Mouse (Mus musculus): Measurements from ENCODE around the gene Ndufs8.
A peak's percentile ranks its signal among the peaks of the same experiment; 100 is the strongest.

The Ndufs8 gene

DNA sequence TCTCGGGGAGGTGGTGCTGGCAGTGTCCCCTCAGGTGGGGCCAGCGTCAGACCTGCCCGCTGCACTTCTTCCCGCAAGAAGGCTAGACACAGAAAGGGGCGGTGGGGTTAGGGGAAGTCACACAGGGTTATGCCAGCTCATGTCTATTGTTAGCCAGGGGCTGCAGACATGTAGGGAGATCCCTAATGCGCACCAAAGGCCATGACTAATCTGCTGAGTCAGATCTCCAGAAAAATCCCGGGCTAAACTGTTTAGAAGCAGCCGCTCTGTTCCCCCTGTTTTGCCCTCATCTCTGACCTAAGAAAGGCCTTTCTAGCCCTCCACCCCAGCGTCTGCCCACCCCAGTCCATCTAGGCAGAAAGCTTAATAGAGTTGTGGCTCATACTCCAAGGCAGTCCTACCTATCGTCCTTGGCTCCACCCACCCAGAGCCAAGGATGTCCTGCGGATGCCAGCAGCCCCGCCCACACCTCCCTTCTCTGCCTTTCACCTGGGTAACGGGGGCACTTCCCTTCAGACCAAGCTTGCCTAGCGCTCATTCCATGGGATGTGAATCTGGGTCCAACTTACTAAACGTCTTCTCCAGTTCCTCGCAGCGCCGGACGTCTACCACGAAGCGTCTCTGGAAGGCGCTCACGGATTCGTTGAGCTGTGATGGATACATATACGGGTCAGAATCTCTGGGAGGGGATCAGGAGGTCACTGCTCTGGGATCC lies 8.8 kb downstream of the Ndufs8 start:
- no peak for DNase-seq

- DNase-seq = no peak
These were observed 9.6 kb downstream of the Ndufs8 start for GRCm38 (mm10) chr19:3902966-3903365.

GRCm38 (mm10) chr19:3899618-3900017 lies 13.0 kb downstream of the Ndufs8 start:
- no peak for DNase-seq

- no peak for DNase-seq
These were observed 13.6 kb downstream of the Ndufs8 start for GRCm38 (mm10) chr19:3898952-3899351.

GRCm38 (mm10) chr19:3897557-3897956 lies 15.0 kb downstream of the Ndufs8 start:
- DNase-seq = no peak

GRCm38 (mm10) chr19:3896208-3896607 lies 16.4 kb downstream of the Ndufs8 start:
- DNase-seq = no peak

- DNase-seq = peak; percentile 36
These were observed 17.4 kb downstream of the Ndufs8 start for GRCm38 (mm10) chr19:3895171-3895631.

- DNase-seq = no peak
These were observed 18.3 kb downstream of the Ndufs8 start for GRCm38 (mm10) chr19:3894294-3894693.

DNA sequence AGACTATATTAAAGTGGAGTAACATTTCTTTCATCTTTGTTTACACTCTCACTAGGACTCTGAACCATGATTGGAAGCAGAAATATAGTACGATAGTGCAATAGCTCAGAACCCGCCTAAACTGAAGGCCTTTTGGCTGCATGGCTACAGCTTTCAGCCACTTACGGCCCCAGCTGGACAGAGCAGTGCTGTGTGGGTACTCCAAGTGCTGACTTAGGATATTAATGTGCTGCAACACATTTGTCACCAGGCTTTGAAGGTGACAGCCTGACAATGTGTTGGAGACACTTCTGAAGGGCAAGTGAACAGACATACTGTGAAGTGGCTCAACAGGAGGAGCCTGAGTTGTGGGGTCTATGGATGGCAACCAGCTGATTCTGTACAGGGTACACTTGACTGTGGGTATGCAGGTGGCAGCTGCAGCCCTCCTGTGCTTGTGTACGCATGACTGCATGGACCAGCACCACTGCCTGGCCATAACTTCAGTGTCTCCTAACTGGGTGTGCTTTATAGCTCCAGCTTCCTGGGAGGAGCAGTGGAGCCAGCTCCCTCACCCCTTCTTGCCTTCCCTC lies 18.9 kb downstream of the Ndufs8 start:
- no peak for DNase-seq

DNA sequence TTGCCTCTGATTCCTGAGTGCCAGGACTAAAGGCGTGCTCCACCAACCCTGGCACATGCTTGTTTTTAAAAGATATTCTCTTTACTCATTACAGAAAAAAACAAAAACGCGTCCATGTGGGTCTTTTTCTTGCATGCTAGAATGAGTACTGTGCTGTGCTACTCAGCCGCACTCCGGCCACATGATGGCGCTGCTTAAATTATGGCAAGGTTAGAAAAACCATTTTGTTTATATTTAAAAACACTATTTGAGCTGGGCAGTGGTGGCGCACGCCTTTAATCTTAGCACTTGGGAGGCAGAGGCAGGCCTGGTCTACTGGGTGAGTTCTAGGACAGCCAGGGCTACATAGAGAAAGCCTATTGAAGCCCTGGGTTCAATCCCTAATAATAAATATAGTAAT lies 22.4 kb downstream of the Ndufs8 start:
- no peak for DNase-seq

GRCm38 (mm10) chr19:3889096-3889495 lies 23.5 kb downstream of the Ndufs8 start:
- no peak for DNase-seq

DNA sequence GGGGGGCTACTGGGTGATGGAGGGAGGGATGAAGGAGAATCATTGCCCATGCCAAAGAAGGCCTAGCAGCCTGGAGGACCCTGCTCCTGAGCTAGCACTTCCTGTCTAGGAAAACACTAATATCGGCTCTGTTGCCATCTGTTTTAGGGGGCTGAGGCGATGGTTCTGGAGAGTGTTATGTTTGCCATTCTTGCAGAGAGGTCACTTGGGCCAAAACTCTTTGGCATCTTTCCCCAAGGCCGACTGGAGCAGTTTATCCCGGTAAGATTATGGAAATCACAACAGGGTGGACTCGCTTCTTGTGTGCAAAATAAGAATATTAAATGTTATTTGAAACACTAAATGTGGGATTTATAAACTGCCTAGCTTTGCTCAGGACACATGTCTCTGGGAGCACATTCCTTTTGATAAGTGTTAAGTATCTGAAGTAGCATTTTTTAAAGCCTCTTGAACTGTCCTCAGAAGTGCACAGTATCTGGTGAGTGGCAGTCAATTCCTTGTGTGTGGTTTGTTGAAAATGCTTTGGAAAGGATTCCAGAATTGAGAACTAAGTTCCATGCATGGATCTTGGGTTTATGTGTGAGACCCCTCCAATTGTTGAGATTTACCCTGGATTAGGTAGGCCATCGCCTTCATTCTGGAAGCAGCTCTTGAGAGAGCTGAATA lies 28.1 kb downstream of the Ndufs8 start:
- DNase-seq = no peak

GRCm38 (mm10) chr19:3882214-3882613 lies 30.4 kb downstream of the Ndufs8 start:
- no peak for DNase-seq

DNA sequence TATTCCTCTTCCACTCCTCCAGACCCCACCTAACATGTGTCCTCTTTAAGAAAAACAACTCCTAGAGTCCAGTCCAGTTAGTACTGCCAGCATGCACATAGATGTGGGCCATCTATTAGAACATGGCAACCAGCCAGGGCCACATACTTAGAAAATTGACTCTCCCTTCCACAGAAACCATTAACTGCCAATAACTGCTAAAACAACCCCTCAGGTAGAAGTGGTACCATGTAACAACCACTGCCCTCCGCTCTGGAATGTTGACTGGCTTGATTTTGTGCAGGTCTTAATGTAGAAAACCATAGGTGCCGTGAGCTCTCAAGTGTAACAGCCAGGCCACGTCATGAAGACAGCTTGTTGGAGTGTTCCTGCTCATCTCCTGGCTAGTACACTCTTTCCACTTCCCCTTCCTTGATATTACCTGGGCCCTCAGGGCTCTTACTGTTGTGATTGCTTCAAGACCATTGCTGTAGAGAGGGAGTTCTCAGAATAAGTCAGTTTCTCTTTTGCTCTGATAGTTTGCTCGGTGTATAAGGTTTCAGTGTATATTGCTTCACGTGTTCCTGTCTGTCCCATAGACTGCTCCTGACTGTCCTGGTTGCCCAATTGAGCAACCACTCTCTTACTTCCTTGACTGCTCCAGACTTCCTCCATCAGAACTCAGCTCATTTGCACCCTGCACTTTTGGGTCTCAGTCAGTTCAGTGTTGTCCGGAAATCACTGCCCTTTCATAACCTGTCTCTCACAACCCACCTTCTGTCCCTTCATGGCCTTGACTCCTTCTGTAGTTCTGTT lies 32.3 kb downstream of the Ndufs8 start:
- no peak for DNase-seq

DNA sequence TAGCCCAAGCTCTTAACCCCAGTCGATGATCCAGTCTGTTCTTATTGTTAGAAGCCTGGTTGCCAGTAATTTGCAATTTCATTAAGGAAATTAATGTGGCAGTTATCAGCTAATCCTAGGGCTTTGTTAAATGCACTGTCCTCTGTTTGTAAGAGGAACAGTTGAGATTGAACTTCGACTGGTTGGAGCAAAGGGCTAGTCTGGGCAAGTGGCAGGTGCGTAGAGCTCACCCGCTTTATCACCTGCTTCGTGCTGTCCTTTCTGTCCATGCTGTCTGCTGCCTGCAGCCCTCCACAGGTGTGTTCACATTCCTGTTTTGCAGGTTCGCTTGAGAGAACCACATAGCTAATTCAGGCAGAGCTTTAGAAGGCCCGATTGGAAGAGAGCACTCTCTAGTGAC lies 37.5 kb downstream of the Ndufs8 start:
- DNase-seq = no peak

DNA sequence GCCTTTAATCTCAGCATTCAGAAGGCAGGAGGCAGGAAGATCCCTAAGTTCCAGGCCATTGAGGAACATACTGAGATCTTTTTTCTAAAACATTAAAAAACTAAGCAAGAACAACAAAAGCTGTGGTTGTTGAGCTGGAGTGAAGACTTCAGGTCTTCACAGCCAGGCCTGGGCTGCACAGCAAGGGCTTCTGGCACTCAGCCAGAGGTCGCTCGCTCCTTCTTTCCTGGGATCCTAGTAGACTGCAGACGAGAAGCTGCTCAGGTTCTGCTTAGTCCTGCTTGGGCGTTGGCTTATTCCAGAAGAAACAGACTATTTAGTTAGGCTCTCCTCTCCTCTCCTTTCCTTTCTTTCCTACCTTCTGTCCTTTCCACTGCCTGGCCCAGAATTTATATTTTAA lies 40.2 kb downstream of the Ndufs8 start:
- no peak for DNase-seq

DNA sequence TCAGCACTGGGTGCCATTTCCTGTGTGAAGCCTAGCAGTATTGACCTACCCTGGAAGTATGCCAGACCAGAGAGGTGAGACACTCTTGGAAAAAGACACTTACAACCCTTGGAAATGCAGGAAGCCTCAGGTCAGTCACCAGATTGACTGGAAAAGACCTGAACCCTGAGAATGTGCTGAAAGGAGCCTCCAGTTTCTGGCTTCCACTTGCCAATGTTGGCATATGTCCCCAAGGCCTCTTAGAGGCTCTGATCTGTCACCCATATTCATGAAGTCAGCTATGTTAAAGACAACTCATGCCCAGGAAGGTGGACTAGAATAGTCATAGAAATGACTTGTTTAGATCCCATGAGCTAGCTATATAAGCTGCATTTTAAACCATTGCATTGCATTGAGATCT lies 41.1 kb downstream of the Ndufs8 start:
- DNase-seq = no peak

DNA sequence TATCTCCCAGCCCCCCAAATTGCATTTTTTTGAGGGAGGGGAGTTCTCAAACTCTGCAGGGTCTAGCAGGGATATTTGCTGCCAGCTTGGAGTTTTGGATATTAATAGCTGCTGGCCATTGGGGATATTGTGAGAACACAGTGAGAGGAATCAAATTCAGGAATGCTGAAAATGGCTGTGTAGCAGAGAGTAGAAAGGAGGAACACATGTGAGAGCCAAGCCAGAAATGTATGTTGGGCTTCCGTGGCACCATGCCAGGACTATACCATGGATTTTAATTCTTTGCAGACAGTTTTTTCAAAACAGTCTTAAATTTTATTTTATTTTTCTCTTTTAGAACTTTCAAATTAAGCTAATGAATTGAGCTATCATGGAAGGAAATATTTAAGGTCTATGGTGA lies 44.3 kb downstream of the Ndufs8 start:
- DNase-seq = no peak

DNA sequence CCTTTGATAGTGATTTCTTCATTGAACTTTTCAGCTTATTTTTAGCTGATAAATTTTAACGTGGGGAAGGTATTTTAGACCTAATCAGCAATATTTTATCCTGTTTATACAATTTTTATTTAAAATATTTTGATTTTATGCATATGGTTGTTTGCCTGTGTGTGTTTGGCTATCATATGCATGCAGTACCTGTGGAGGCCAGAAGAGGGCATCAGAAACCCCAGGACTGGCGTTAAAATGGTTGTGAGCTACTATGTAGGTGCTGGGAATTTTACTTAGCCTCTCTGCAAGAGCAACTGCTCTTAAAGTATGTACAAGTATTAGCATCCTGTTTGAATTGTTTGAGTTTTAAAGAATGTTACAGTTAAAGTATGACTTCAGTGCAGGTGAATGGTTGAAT lies 47.6 kb downstream of the Ndufs8 start:
- DNase-seq = no peak

DNA sequence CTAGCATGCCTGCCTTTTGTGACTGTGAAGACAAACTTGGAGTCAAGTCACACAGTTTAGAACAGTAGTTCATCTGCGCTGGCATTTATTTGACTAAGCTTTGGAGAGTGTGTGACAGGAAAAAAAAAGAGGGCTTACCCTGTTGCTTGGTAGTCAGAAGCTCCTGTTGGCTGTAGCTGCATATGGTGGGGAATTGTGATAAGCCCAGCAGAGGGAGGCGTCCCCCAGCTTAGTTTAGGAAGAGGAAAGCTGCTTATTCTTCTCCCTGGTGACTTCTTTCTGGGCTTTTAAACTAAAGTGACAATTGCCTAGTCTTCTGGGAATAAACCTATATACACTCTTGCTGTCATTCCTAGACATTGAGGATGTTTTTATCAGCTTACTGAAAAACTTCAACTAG lies 49.9 kb downstream of the Ndufs8 start:
- no peak for DNase-seq

Measured in embryo, embryonic 11 days (tissue).